Mouse (Mus musculus) left cerebral cortex, adult 11 months (tissue): ENCODE measurements around the gene Cog2.
A peak's percentile ranks its signal among the peaks of the same experiment; 100 is the strongest.

Experiments used
- DNase-seq: peaks from one replicate; pipeline ENCODE4 v3.0.0; 2022; ENCODE audit warnings: low spot score

Cog2 gene

GRCm38 (mm10) chr8:124571732-124572429 is 51.3 kb downstream of the Cog2 start:
- DNase-seq = no peak

GRCm38 (mm10) chr8:124572430-124572775 is 51.8 kb downstream of the Cog2 start:
- DNase-seq = no peak

DNA sequence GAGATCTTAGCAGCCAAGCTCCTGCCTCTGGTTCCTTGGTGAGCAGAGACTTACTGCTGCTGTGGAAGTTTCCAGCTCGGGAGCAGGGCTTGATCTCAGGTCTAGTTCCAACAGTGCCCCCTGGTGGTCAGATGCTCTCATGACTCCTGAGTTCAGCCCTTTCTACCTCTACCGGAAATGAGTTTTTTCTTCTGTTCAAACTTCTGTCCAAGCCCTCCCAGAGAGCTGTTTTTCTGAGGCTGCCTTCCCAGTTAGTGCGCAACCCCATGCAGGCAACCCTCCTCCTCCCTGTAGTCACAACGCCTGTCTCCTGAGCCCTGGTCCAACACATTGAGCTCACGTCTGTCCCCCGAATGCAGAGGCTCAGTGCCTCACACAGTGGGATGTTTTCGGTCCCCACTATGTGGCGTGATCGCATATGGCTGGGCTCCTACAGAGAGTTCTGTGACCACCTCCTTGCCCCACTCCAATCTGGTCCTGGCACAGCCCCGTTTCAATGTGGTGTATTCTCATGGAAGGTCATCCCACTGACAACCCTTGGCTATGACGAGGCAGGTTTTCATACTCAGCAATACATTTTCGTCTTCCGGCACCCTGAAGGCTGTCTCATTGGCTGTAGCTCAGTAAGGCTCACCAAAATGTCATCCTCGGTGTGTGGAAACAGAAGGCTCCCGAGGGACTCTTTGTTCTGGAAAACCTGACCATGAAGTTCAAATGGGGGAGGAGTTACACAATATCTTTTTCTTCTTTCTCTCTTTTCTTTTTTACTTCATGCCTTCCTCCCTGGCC is 53.2 kb downstream of the Cog2 start:
- peak; percentile 88 for DNase-seq

- no peak for DNase-seq
Measured at GRCm38 (mm10) chr8:124575811-124576210, 55.2 kb downstream of the Cog2 start, which contains the start of gene Capn9. TSS of gene Capn9 (plus strand) at chr8:124576111.

DNA sequence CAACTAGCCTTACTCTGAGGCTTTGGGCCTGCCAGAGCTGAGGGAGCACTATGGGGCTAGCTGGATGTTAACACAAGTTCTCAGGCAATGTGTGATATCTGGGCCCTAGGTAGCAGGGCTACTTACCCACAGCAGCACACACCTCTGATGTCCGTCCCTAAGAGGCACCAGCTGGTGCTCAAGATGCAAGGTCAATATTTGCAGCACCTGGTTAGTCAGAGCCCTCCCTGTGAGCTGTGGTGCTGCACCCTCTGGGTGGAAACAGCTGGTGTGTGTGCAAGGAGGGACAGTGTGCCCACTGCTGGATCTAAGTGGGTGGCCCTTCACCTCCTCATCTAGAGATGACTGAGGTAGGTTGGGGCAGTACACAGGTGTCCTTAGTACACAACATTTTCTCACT is 56.2 kb downstream of the Cog2 start:
- DNase-seq = no peak

GRCm38 (mm10) chr8:124585718-124586425 is 65.3 kb downstream of the Cog2 start:
- no peak for DNase-seq

- no peak for DNase-seq
Measured at GRCm38 (mm10) chr8:124586556-124586955, 66.0 kb downstream of the Cog2 start.

- DNase-seq = no peak
Measured at GRCm38 (mm10) chr8:124589393-124589792, 68.8 kb downstream of the Cog2 start.
